Mouse (Mus musculus) spleen, adult 2 months (tissue): Measurements from ENCODE around the gene Ifrd1.

Experiments
- CTCF ChIP-seq: fragments of 200-500 bp; IDR thresholded peaks from 2 replicates; pipeline ENCODE4 v1.5.1; 2011; ENCODE audit warnings: mild to moderate bottlenecking, inconsistent platforms; ENCODE audit not compliant: insufficient read depth, insufficient read length, insufficient replicate concordance; ENCODE audit errors: extremely low read depth
- POLR2A ChIP-seq: fragments of 200-500 bp; IDR thresholded peaks from 2 replicates; pipeline ENCODE4 v1.6.1; 2011; ENCODE audit warnings: low read depth, low read length, inconsistent platforms

- TF ChIP-seq CTCF (no peak), POLR2A (no peak)
Observed at GRCm38 (mm10) chr12:40272710-40273109, 24.4 kb upstream of the Ifrd1 start.
